Mouse (Mus musculus) lung, postnatal 14 days (tissue): ENCODE data around the gene Gm17387.

ENCODE experiments used
- DNase-seq: peaks from one replicate; pipeline ENCODE4 v3.0.0; 2021

Gene Gm17387

GRCm38 (mm10) chr7:141048226-141049218, 19.6 kb downstream of the Gm17387 start:
- DNase-seq, result peak; percentile 97

- no peak for DNase-seq
Measured at GRCm38 (mm10) chr7:141049326-141049725, 20.4 kb downstream of the Gm17387 start.

GRCm38 (mm10) chr7:141051060-141051685, 22.2 kb downstream of the Gm17387 start:
- DNase-seq, result no peak

- no peak for DNase-seq
Measured at GRCm38 (mm10) chr7:141052016-141052415, 23.1 kb downstream of the Gm17387 start.

GRCm38 (mm10) chr7:141052421-141052820, 23.5 kb downstream of the Gm17387 start:
- no peak for DNase-seq

- DNase-seq, result no peak
Measured at GRCm38 (mm10) chr7:141055785-141056184, 26.9 kb downstream of the Gm17387 start.

GRCm38 (mm10) chr7:141056976-141057375, 28.0 kb downstream of the Gm17387 start:
- DNase-seq, result no peak

- DNase-seq, result no peak
Measured at GRCm38 (mm10) chr7:141057541-141057940, 28.6 kb downstream of the Gm17387 start.

- no peak for DNase-seq
Measured at GRCm38 (mm10) chr7:141058601-141059341, 29.8 kb downstream of the Gm17387 start.

- no peak for DNase-seq
Measured at GRCm38 (mm10) chr7:141059929-141060328, 31.0 kb downstream of the Gm17387 start.

- DNase-seq, result peak; percentile 62
Measured at GRCm38 (mm10) chr7:141060426-141061242, 31.7 kb downstream of the Gm17387 start, which contains the start of gene B4galnt4. B4galnt4 (plus strand) TSS chr7:141061104.

- no peak for DNase-seq
Measured at GRCm38 (mm10) chr7:141061269-141061692, 32.4 kb downstream of the Gm17387 start.

GRCm38 (mm10) chr7:141062525-141062924, 33.6 kb downstream of the Gm17387 start:
- no peak for DNase-seq

- no peak for DNase-seq
Measured at GRCm38 (mm10) chr7:141063353-141063752, 34.4 kb downstream of the Gm17387 start.

- peak; percentile 19 for DNase-seq
Measured at GRCm38 (mm10) chr7:141064175-141064574, 35.2 kb downstream of the Gm17387 start.

- no peak for DNase-seq
Measured at GRCm38 (mm10) chr7:141064576-141064975, 35.6 kb downstream of the Gm17387 start.

- no peak for DNase-seq
Measured at GRCm38 (mm10) chr7:141068351-141068750, 39.4 kb downstream of the Gm17387 start.

GRCm38 (mm10) chr7:141070058-141070862, 41.3 kb downstream of the Gm17387 start:
- DNase-seq, result peak; percentile 87

- peak; percentile 43 for DNase-seq
Measured at GRCm38 (mm10) chr7:141072017-141072745, 43.2 kb downstream of the Gm17387 start.

GRCm38 (mm10) chr7:141073782-141074181, 44.9 kb downstream of the Gm17387 start:
- DNase-seq, result no peak

GRCm38 (mm10) chr7:141077841-141078240, 48.9 kb downstream of the Gm17387 start, which contains the start of gene Pkp3:
Pkp3 (plus strand) TSS chr7:141078218.
- no peak for DNase-seq
